Mouse (Mus musculus): ENCODE results near the gene Tnip3. TPM values are rescaled to one million over a fixed set of nuclear protein-coding genes. Genes with fewer than 3 reads are reported as not detected.

Tnip3 gene
- polyA plus RNA-seq, 1 experiment from 2014 or later: not detected

- no peaks in the 10 kb centered on the region for H3K36me3 ChIP-seq
- H3K27me3 ChIP-seq: no peaks in the 10 kb centered on the region
- no peak overlapping the region for H3K27ac ChIP-seq (replicated peaks)
- no peaks in the 10 kb centered on the region for H3K9me3 ChIP-seq
- 88% methylated on average over 1 of the region's 1 CpGs for WGBS
- no peak overlapping the region for H3K9ac ChIP-seq (replicated peaks)
- no peak for ATAC-seq (ENCODE audit: low FRiP score, low read depth)
- H3K4me2 ChIP-seq (replicated peaks): no peak overlapping the region
- H3K4me3 ChIP-seq: no peak overlapping the region
- H3K4me1 ChIP-seq: peaks cover 5% of the 10 kb centered on the region; the same call in 1 of the 2 replicates
Measured at GRCm38 (mm10) chr6:65588847-65589246, 63.7 kb downstream of the Tnip3 start.

GRCm38 (mm10) chr6:65590018-65590417, 64.9 kb downstream of the Tnip3 start:
- no peak overlapping the region for H3K4me3 ChIP-seq
- 94% methylated on average over 2 of the region's 2 CpGs for WGBS

GRCm38 (mm10) chr6:65594171-65594570, 69.1 kb downstream of the Tnip3 start:
- 82% methylated on average over 3 of the region's 3 CpGs for WGBS

More at GRCm38 (mm10) chr6:65590018-65590417, 64.9 kb downstream of the Tnip3 start:
- Histone ChIP-seq H3K9ac (replicated peaks) (no peak overlapping the region), H3K4me2 (replicated peaks) (no peak overlapping the region), H3K36me3 (no peaks in the 10 kb centered on the region), H3K27ac (replicated peaks) (no peak overlapping the region), H3K9me3 (no peaks in the 10 kb centered on the region), H3K27me3 (no peaks in the 10 kb centered on the region), H3K4me1 (peaks cover 1% of the 10 kb centered on the region; the same call in 1 of the 2 replicates)
- no peak for ATAC-seq (ENCODE audit: low FRiP score, low read depth)

GRCm38 (mm10) chr6:65595371-65595770, 70.3 kb downstream of the Tnip3 start:
- no peaks in the 10 kb centered on the region for H3K36me3 ChIP-seq
- H3K9me3 ChIP-seq: no peaks in the 10 kb centered on the region
- ATAC-seq (ENCODE audit: low FRiP score, low read depth): no peak
- H3K27me3 ChIP-seq: no peaks in the 10 kb centered on the region; the same call in 1 of the 2 replicates
- no peak overlapping the region for H3K27ac ChIP-seq (replicated peaks)
- no peak overlapping the region for H3K4me2 ChIP-seq (replicated peaks)
- H3K4me1 ChIP-seq: peaks cover 8% of the 10 kb centered on the region
- no peak overlapping the region for H3K4me3 ChIP-seq
- WGBS: 92% methylated on average over 1 of the region's 1 CpGs
- no peak overlapping the region for H3K9ac ChIP-seq (replicated peaks)

More at GRCm38 (mm10) chr6:65594171-65594570, 69.1 kb downstream of the Tnip3 start:
- H3K36me3 ChIP-seq: no peaks in the 10 kb centered on the region
- H3K9me3 ChIP-seq: no peaks in the 10 kb centered on the region
- no peak overlapping the region for H3K9ac ChIP-seq (replicated peaks)
- H3K27ac ChIP-seq (replicated peaks): no peak overlapping the region
- H3K4me1 ChIP-seq: no peaks in the 10 kb centered on the region
- H3K27me3 ChIP-seq: no peaks in the 10 kb centered on the region; the same call in 1 of the 2 replicates
- H3K4me3 ChIP-seq: no peak overlapping the region
- H3K4me2 ChIP-seq (replicated peaks): no peak overlapping the region
- no peak for ATAC-seq (ENCODE audit: low FRiP score, low read depth)

- WGBS: 17% methylated on average over 11 of the region's 12 CpGs
- Histone ChIP-seq H3K4me3 (no peak overlapping the region), H3K9me3 (no peaks in the 10 kb centered on the region), H3K4me2 (replicated peaks) (no peak overlapping the region), H3K27ac (replicated peaks) (no peak overlapping the region), H3K4me1 (peaks cover 8% of the 10 kb centered on the region), H3K9ac (replicated peaks) (no peak overlapping the region), H3K27me3 (no peaks in the 10 kb centered on the region; the same call in 1 of the 2 replicates), H3K36me3 (no peaks in the 10 kb centered on the region)
- ATAC-seq (ENCODE audit: low FRiP score, low read depth): no peak
Measured at GRCm38 (mm10) chr6:65597056-65597818, 72.1 kb downstream of the Tnip3 start.

GRCm38 (mm10) chr6:65598522-65598921, 73.4 kb downstream of the Tnip3 start:
- H3K27me3 ChIP-seq: no peaks in the 10 kb centered on the region; the same call in 1 of the 2 replicates
- no peaks in the 10 kb centered on the region for H3K9me3 ChIP-seq
- no peak overlapping the region for H3K4me3 ChIP-seq
- no peak overlapping the region for H3K27ac ChIP-seq (replicated peaks)
- ATAC-seq (ENCODE audit: low FRiP score, low read depth): no peak
- WGBS: 81% methylated on average over 3 of the region's 3 CpGs
- no peaks in the 10 kb centered on the region for H3K36me3 ChIP-seq
- H3K4me1 ChIP-seq: peaks cover 8% of the 10 kb centered on the region
- H3K4me2 ChIP-seq (replicated peaks): no peak overlapping the region
- H3K9ac ChIP-seq (replicated peaks): no peak overlapping the region

GRCm38 (mm10) chr6:65599865-65600739, 75.0 kb downstream of the Tnip3 start:
- Histone ChIP-seq H3K4me3 (no peak overlapping the region), H3K27me3 (no peaks in the 10 kb centered on the region; the same call in 1 of the 2 replicates), H3K27ac (replicated peaks) (peak overlapping the region; percentile 52; the same call in 1 of the 2 replicates), H3K4me1 (peaks cover 8% of the 10 kb centered on the region), H3K9ac (replicated peaks) (no peak overlapping the region), H3K4me2 (replicated peaks) (no peak overlapping the region), H3K9me3 (no peaks in the 10 kb centered on the region), H3K36me3 (no peaks in the 10 kb centered on the region)
- ATAC-seq (ENCODE audit: low FRiP score, low read depth): peak; percentile 64
- 21% methylated on average over 7 of the region's 7 CpGs for WGBS

- H3K27me3 ChIP-seq: no peaks in the 10 kb centered on the region; the same call in 1 of the 2 replicates
- no peak overlapping the region for H3K9ac ChIP-seq (replicated peaks)
- no peaks in the 10 kb centered on the region for H3K9me3 ChIP-seq
- H3K27ac ChIP-seq (replicated peaks): no peak overlapping the region
- no peak for ATAC-seq (ENCODE audit: low FRiP score, low read depth)
- WGBS: 63% methylated on average over 1 of the region's 1 CpGs
- no peaks in the 10 kb centered on the region for H3K36me3 ChIP-seq
- H3K4me1 ChIP-seq: peaks cover 8% of the 10 kb centered on the region
- H3K4me3 ChIP-seq: no peak overlapping the region
- H3K4me2 ChIP-seq (replicated peaks): no peak overlapping the region
Measured at GRCm38 (mm10) chr6:65600887-65601286, 75.8 kb downstream of the Tnip3 start.

- Histone ChIP-seq H3K27me3 (no peaks in the 10 kb centered on the region), H3K4me1 (no peaks in the 10 kb centered on the region), H3K36me3 (no peaks in the 10 kb centered on the region), H3K4me2 (replicated peaks) (no peak overlapping the region), H3K9me3 (no peaks in the 10 kb centered on the region), H3K9ac (replicated peaks) (no peak overlapping the region), H3K4me3 (no peak overlapping the region), H3K27ac (replicated peaks) (no peak overlapping the region)
- 90% methylated on average over 4 of the region's 4 CpGs for WGBS
- no peak for ATAC-seq (ENCODE audit: low FRiP score, low read depth)
Measured at GRCm38 (mm10) chr6:65605778-65606177, 80.7 kb downstream of the Tnip3 start.

- H3K4me3 ChIP-seq: no peak overlapping the region
- no peaks in the 10 kb centered on the region for H3K36me3 ChIP-seq
- no peak overlapping the region for H3K9ac ChIP-seq (replicated peaks)
- H3K27ac ChIP-seq (replicated peaks): no peak overlapping the region
- no peaks in the 10 kb centered on the region for H3K9me3 ChIP-seq
- H3K4me2 ChIP-seq (replicated peaks): no peak overlapping the region
- no peak for ATAC-seq (ENCODE audit: low FRiP score, low read depth)
- no peaks in the 10 kb centered on the region for H3K27me3 ChIP-seq
- no peaks in the 10 kb centered on the region for H3K4me1 ChIP-seq
Measured at GRCm38 (mm10) chr6:65606946-65607345, 81.8 kb downstream of the Tnip3 start.

- Histone ChIP-seq H3K36me3 (no peaks in the 10 kb centered on the region), H3K27ac (replicated peaks) (no peak overlapping the region), H3K9me3 (no peaks in the 10 kb centered on the region), H3K4me3 (no peak overlapping the region), H3K4me1 (no peaks in the 10 kb centered on the region), H3K9ac (replicated peaks) (no peak overlapping the region), H3K27me3 (no peaks in the 10 kb centered on the region), H3K4me2 (replicated peaks) (no peak overlapping the region)
- ATAC-seq (ENCODE audit: low FRiP score, low read depth): no peak
Measured at GRCm38 (mm10) chr6:65611834-65612233, 86.7 kb downstream of the Tnip3 start.

- Histone ChIP-seq H3K9me3 (no peaks in the 10 kb centered on the region), H3K4me1 (no peaks in the 10 kb centered on the region), H3K27ac (replicated peaks) (no peak overlapping the region), H3K4me2 (replicated peaks) (no peak overlapping the region), H3K9ac (replicated peaks) (no peak overlapping the region), H3K27me3 (no peaks in the 10 kb centered on the region), H3K36me3 (no peaks in the 10 kb centered on the region), H3K4me3 (no peak overlapping the region)
- ATAC-seq (ENCODE audit: low FRiP score, low read depth): no peak
Measured at GRCm38 (mm10) chr6:65613924-65614585, 88.9 kb downstream of the Tnip3 start.
